Mouse (Mus musculus): ENCODE results near the gene Sgms1. TPM values are rescaled to one million over a fixed set of nuclear protein-coding genes. Genes with fewer than 3 reads are reported as not detected.

Gene Sgms1
- polyA plus RNA-seq, 1 experiment from 2014 or later, result 19.2 TPM

DNA sequence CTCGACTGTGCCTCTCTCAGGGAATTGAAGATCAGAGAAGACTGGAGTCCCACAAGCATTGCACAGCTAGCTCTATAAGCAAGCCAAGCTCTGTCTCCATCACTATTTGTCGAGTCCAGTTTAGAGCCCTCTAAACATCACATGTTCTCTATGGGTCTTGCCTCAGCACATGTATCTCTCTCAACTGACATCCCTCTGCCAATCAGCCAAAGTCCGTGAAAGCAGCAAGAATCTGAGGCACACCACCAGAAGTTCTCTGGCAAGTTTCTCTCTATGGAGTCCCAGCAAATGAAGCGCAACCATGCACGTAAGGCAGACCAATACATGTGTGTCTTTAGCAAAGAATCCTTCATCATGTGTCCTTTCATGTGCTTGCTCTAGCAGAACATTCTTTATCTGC lies 77.8 kb downstream of the Sgms1 start:
- Histone ChIP-seq H3K9ac (no peak overlapping the region), H3K27ac (no peak overlapping the region), H3K4me2 (replicated peaks) (no peak overlapping the region), H3K36me3 (replicated peaks; ENCODE audit: control insufficient read depth, insufficient read depth) (no peaks in the 10 kb centered on the region), H3K4me1 (replicated peaks; ENCODE audit: control insufficient read depth, insufficient read depth, low read length) (no peaks in the 10 kb centered on the region), H3K4me3 (replicated peaks; ENCODE audit: low read length) (no peak overlapping the region), H3K27me3 (ENCODE audit: control insufficient read depth, insufficient read depth, low read length) (no peaks in the 10 kb centered on the region), H3K9me3 (ENCODE audit: control insufficient read depth, low read length) (no peaks in the 10 kb centered on the region)
- 90% methylated on average over 5 of the region's 5 CpGs for WGBS
- ATAC-seq (ENCODE audit: low FRiP score) (no peak), DNase-seq (ENCODE audit: low spot score) (no peak)

DNA sequence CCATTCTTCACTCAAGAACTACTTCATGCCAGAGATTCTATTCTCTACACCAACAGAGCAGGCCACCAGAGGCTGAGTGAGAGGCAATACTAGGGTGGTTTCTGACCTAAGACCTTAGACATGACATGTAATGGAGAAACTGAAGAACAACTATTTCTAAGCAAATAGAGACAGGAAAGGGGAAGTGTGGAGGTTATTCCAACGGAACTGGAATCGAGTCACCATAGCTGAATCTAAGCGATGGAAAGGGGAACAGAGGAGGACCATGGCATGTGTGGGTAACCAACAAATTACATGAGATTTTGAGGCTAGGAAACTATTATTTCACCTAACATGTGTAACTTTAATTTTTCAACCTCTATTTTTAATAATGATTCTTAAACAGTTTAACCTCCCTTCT lies 78.5 kb downstream of the Sgms1 start:
- Histone ChIP-seq H3K27me3 (ENCODE audit: control insufficient read depth, insufficient read depth, low read length) (no peaks in the 10 kb centered on the region), H3K9me3 (ENCODE audit: control insufficient read depth, low read length) (no peaks in the 10 kb centered on the region), H3K4me2 (replicated peaks) (no peak overlapping the region), H3K27ac (no peak overlapping the region), H3K4me3 (replicated peaks; ENCODE audit: low read length) (no peak overlapping the region), H3K36me3 (replicated peaks; ENCODE audit: control insufficient read depth, insufficient read depth) (no peaks in the 10 kb centered on the region), H3K4me1 (replicated peaks; ENCODE audit: control insufficient read depth, insufficient read depth, low read length) (no peaks in the 10 kb centered on the region), H3K9ac (no peak overlapping the region)
- DNase-seq (ENCODE audit: low spot score) (no peak), ATAC-seq (ENCODE audit: low FRiP score) (no peak)
- WGBS, result 100% methylated on average over 3 of the region's 3 CpGs

DNA sequence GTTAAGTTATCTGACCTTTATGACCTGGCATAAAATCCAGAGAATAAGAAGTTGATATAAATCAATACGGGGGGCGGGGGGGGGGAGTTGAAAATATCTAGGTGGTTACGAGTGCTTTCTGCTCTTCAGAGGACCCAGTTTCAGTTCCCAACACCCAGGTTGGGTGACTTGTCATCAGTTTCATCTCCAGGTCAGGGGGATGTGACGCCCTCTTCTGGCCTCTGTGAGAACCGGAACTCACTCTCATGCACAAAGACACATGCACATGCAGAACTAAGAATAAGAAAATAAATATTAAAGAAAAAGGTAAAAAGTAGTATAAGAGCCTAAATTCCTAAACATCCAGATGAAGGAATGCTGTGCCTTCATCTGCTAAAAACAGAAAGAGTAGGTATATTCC lies 79.0 kb downstream of the Sgms1 start:
- Histone ChIP-seq H3K4me1 (replicated peaks; ENCODE audit: control insufficient read depth, insufficient read depth, low read length) (no peaks in the 10 kb centered on the region), H3K4me3 (replicated peaks; ENCODE audit: low read length) (no peak overlapping the region), H3K36me3 (replicated peaks; ENCODE audit: control insufficient read depth, insufficient read depth) (no peaks in the 10 kb centered on the region), H3K9me3 (ENCODE audit: control insufficient read depth, low read length) (no peaks in the 10 kb centered on the region), H3K4me2 (replicated peaks) (no peak overlapping the region), H3K9ac (no peak overlapping the region), H3K27me3 (ENCODE audit: control insufficient read depth, insufficient read depth, low read length) (no peaks in the 10 kb centered on the region), H3K27ac (no peak overlapping the region)
- ATAC-seq (ENCODE audit: low FRiP score), result no peak
- no peak for DNase-seq (ENCODE audit: low spot score)
- WGBS, result 96% methylated on average over 5 of the region's 5 CpGs

DNA sequence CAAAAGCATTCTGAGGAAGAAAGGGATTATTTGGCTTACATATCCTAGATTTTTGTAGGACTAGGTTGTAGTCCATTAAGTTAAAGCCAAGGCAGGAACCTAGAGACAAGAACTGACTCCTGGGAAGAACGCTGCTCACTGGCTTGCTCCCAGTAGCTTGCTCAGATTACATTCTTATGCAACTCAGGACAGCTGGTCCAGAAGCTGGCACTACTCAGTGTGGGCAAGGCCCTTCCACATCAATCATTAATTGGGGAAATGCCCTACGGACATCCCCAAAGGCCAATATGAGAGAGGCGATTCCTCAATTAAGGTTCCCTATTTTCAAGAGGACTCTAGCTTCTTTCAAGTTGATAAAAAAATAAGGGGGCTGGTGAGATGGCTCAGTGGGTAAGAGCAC lies 80.2 kb downstream of the Sgms1 start:
- no peak overlapping the region for H3K9ac ChIP-seq
- H3K4me3 ChIP-seq (replicated peaks; ENCODE audit: low read length), result no peak overlapping the region
- no peaks in the 10 kb centered on the region for H3K9me3 ChIP-seq (ENCODE audit: control insufficient read depth, low read length)
- H3K27ac ChIP-seq, result no peak overlapping the region
- no peaks in the 10 kb centered on the region for H3K36me3 ChIP-seq (replicated peaks; ENCODE audit: control insufficient read depth, insufficient read depth)
- 84% methylated on average over 3 of the region's 3 CpGs for WGBS
- no peaks in the 10 kb centered on the region for H3K27me3 ChIP-seq (ENCODE audit: control insufficient read depth, insufficient read depth, low read length)
- ATAC-seq (ENCODE audit: low FRiP score) (no peak; the same call in 1 of the 2 replicates), DNase-seq (ENCODE audit: low spot score) (no peak)
- 0 out of 2 replicates have a peak, but pooled peaks cover 5% of the 10 kb centered on the region for H3K4me1 ChIP-seq (replicated peaks; ENCODE audit: control insufficient read depth, insufficient read depth, low read length)
- no peak overlapping the region for H3K4me2 ChIP-seq (replicated peaks)

DNA sequence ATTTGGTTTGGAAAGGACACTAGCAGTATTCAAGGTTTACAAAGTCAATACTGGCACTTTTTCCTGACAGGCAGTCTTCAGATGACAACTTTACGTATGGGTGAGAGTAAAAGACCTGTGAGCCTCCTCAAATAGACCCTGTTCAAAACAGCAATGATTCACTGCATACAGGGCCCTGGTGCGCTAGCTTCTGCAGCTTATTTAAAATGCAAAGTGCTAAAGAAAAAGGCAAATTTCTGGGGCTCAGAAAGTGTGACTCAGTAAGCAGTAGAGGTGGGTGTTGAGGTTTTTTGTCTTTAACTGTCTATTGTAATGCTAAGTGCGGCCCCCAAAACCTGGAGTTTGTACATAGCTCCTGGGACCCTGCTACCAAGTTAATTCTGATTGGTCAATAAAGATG lies 81.2 kb downstream of the Sgms1 start:
- no peaks in the 10 kb centered on the region for H3K9me3 ChIP-seq (ENCODE audit: control insufficient read depth, low read length)
- 91% methylated on average over 3 of the region's 3 CpGs for WGBS
- H3K9ac ChIP-seq, result no peak overlapping the region
- DNase-seq (ENCODE audit: low spot score) (no peak), ATAC-seq (ENCODE audit: low FRiP score) (no peak)
- no peak overlapping the region for H3K4me2 ChIP-seq (replicated peaks)
- no peak overlapping the region for H3K27ac ChIP-seq
- 0 out of 2 replicates have a peak, but pooled peaks cover 5% of the 10 kb centered on the region for H3K4me1 ChIP-seq (replicated peaks; ENCODE audit: control insufficient read depth, insufficient read depth, low read length)
- H3K36me3 ChIP-seq (replicated peaks; ENCODE audit: control insufficient read depth, insufficient read depth), result no peaks in the 10 kb centered on the region
- no peaks in the 10 kb centered on the region for H3K27me3 ChIP-seq (ENCODE audit: control insufficient read depth, insufficient read depth, low read length)
- no peak overlapping the region for H3K4me3 ChIP-seq (replicated peaks; ENCODE audit: low read length)

DNA sequence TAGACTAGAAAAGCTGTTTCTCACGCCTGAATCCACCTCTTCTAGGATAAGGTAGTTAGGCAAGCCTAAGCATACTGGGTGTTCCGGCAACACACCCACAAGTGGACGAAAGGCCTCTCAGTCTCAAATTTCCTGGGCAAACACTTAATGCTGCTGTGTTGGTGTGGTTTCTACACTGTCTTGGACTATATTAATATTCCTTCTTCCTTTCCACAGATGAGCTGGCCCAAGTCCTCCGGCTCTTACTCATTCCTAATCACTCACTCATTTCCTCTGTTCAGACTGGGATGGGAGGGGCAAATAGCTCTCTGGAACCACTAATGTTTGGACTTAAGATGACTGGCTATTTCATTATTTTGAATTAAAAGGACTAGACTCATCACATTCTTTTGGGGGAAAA lies 84.6 kb downstream of the Sgms1 start:
- H3K4me2 ChIP-seq (replicated peaks), result no peak overlapping the region
- no peaks in the 10 kb centered on the region for H3K9me3 ChIP-seq (ENCODE audit: control insufficient read depth, low read length)
- ATAC-seq (ENCODE audit: low FRiP score) (no peak), DNase-seq (ENCODE audit: low spot score) (no peak)
- H3K9ac ChIP-seq, result no peak overlapping the region
- no peaks in the 10 kb centered on the region for H3K27me3 ChIP-seq (ENCODE audit: control insufficient read depth, insufficient read depth, low read length)
- H3K27ac ChIP-seq, result no peak overlapping the region
- 0 out of 2 replicates have a peak, but pooled peaks cover 5% of the 10 kb centered on the region for H3K4me1 ChIP-seq (replicated peaks; ENCODE audit: control insufficient read depth, insufficient read depth, low read length)
- no peak overlapping the region for H3K4me3 ChIP-seq (replicated peaks; ENCODE audit: low read length)
- WGBS, result 64% methylated on average over 4 of the region's 4 CpGs
- H3K36me3 ChIP-seq (replicated peaks; ENCODE audit: control insufficient read depth, insufficient read depth), result no peaks in the 10 kb centered on the region

DNA sequence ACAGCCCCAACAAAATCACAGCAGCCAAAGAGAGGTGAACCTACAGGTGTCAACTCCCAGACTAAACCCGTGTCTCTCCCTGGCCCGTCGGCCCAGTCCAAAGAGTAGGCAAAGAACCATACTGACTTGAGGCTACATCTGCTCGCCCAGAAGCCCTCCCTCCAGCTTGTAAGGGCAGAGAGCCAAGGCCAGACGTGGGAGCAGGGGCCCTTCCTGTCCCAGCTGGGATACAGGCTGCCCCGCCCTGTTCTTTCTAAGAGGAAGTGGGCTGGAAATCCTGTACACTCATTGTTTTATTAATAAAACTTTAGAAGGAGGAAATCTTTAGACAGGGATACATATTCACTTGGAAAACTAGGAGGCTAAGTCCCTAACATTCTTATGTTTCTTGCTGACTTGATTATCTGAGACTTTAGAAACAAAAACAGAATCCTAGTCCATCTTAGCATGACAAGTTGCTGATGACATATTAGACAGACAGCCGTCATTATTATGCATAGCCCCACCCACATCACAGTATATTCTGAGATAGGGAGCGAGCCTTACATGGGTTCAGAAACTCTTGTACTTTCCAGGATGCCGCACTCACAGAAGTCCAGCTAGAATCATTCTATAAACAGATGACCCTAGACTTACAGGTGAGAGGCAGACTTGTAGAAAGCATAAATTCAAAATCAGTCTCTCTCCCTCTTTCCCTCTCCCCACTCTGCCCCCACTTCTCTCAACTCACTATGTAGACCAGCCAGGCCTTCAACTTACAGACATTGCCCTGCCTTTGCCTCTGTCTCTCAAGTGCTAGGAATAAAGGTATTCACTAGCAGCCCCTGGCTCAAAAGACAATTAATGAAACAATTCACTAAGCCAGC lies 85.3 kb downstream of the Sgms1 start:
- Histone ChIP-seq H3K4me1 (replicated peaks; ENCODE audit: control insufficient read depth, insufficient read depth, low read length) (0 out of 2 replicates have a peak, but pooled peaks cover 5% of the 10 kb centered on the region), H3K36me3 (replicated peaks; ENCODE audit: control insufficient read depth, insufficient read depth) (no peaks in the 10 kb centered on the region), H3K9me3 (ENCODE audit: control insufficient read depth, low read length) (no peaks in the 10 kb centered on the region), H3K4me2 (replicated peaks) (no peak overlapping the region), H3K9ac (no peak overlapping the region), H3K27me3 (ENCODE audit: control insufficient read depth, insufficient read depth, low read length) (no peaks in the 10 kb centered on the region), H3K4me3 (replicated peaks; ENCODE audit: low read length) (no peak overlapping the region), H3K27ac (no peak overlapping the region)
- no peak for DNase-seq (ENCODE audit: low spot score)
- WGBS, result 80% methylated on average over 9 of the region's 9 CpGs
- no peak for ATAC-seq (ENCODE audit: low FRiP score)

DNA sequence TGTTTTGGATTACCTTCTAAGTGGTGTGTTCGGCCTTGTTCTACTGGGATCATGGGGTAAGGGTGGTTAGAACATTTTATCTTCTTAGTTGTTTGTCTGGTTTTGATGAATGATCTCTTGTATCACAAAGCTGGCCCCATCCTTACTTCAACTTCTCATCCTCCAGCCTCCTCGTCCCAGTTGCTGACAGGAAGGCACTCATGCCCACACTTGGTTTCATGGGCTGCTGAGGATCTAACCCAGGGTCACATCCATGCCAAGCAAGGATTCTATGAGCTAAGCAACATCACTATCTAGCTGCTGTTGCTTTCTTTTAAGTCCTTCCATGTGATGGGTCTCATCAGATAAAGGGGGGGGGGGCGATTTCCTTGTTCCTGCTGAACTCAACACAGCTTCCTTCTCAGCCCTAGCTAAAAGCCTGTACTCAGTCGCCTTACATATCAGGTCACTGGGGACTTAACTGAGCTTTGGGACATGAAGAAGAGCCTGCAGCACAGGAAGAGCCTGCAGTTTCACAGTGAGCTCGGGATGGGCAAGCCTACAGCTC lies 86.6 kb downstream of the Sgms1 start:
- Histone ChIP-seq H3K4me3 (replicated peaks; ENCODE audit: low read length) (no peak overlapping the region), H3K36me3 (replicated peaks; ENCODE audit: control insufficient read depth, insufficient read depth) (no peaks in the 10 kb centered on the region), H3K27ac (no peak overlapping the region), H3K9me3 (ENCODE audit: control insufficient read depth, low read length) (no peaks in the 10 kb centered on the region), H3K4me2 (replicated peaks) (no peak overlapping the region), H3K9ac (no peak overlapping the region), H3K27me3 (ENCODE audit: control insufficient read depth, insufficient read depth, low read length) (no peaks in the 10 kb centered on the region), H3K4me1 (replicated peaks; ENCODE audit: control insufficient read depth, insufficient read depth, low read length) (0 out of 2 replicates have a peak, but pooled peaks cover 5% of the 10 kb centered on the region)
- ATAC-seq (ENCODE audit: low FRiP score) (no peak), DNase-seq (ENCODE audit: low spot score) (no peak)
- WGBS, result 84% methylated on average over 5 of the region's 5 CpGs

DNA sequence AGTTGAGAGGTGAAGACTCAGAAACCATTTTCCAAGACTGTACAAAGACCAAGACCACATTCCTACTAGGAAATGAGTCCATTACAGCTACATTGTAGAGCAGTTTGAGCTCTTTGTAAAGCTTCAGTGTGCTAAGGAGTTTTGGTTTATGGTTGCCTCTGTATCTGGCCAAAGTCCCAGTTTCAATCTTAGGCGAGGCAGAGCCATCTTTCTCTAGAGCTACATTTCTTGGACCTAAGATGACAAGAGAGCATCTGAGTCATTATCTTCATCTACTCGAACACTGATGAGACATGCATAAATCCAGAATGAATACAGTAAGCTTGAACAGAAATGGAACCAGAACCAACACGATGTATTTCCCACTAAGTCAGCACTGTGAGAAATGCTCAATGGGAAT lies 87.9 kb downstream of the Sgms1 start:
- Histone ChIP-seq H3K4me2 (replicated peaks) (no peak overlapping the region), H3K4me3 (replicated peaks; ENCODE audit: low read length) (no peak overlapping the region), H3K4me1 (replicated peaks; ENCODE audit: control insufficient read depth, insufficient read depth, low read length) (0 out of 2 replicates have a peak, but pooled peaks cover 5% of the 10 kb centered on the region), H3K27ac (no peak overlapping the region), H3K9ac (no peak overlapping the region), H3K9me3 (ENCODE audit: control insufficient read depth, low read length) (no peaks in the 10 kb centered on the region), H3K36me3 (replicated peaks; ENCODE audit: control insufficient read depth, insufficient read depth) (no peaks in the 10 kb centered on the region), H3K27me3 (ENCODE audit: control insufficient read depth, insufficient read depth, low read length) (no peaks in the 10 kb centered on the region)
- no peak for DNase-seq (ENCODE audit: low spot score)
- WGBS, result 93% methylated on average over 3 of the region's 3 CpGs
- no peak for ATAC-seq (ENCODE audit: low FRiP score)
